Mouse (Mus musculus) embryonic facial prominence, embryonic 15.5 days (tissue): ENCODE data around the gene Lkaaear1. TPM values are rescaled to one million over a fixed set of nuclear protein-coding genes. Genes with fewer than 3 reads are reported as not detected.

Source experiments
- ATAC-seq: fragments of 200-750 bp; cut with Nextera tagmentation; 2 replicates; pipeline ENCODE4 v1.8.0; 2017; ENCODE audit warnings: low read depth, moderate TSS enrichment; ENCODE audit not compliant: insufficient number of reproducible peaks, low FRiP score, low TSS enrichment
- H3K27ac ChIP-seq: fragments of 300-500 bp; sonication (generic); replicated peaks from 2 replicates; pipeline ENCODE4 v1.5.1; 2015; ENCODE audit warnings: mild to moderate bottlenecking, inconsistent platforms
- H3K27me3 ChIP-seq: fragments of 300-500 bp; sonication (generic); 2 replicates; pipeline ENCODE4 v1.6.1; 2015; ENCODE audit warnings: inconsistent platforms
- H3K36me3 ChIP-seq: fragments of 300-500 bp; sonication (generic); 2 replicates; pipeline ENCODE4 v1.6.1; 2015; ENCODE audit warnings: mild to moderate bottlenecking, inconsistent platforms
- H3K4me1 ChIP-seq: fragments of 300-500 bp; sonication (generic); 2 replicates; pipeline ENCODE4 v1.6.1; 2015; ENCODE audit warnings: inconsistent platforms
- H3K4me2 ChIP-seq: fragments of 300-500 bp; sonication (generic); replicated peaks from 2 replicates; pipeline ENCODE4 v1.6.1; 2015; ENCODE audit warnings: mild to moderate bottlenecking, inconsistent platforms
- H3K4me3 ChIP-seq: fragments of 300-500 bp; sonication (generic); replicated peaks from 2 replicates; pipeline ENCODE4 v1.5.1; 2015; ENCODE audit warnings: mild to moderate bottlenecking, inconsistent platforms
- H3K9ac ChIP-seq: fragments of 300-500 bp; sonication (generic); 2 replicates; pipeline ENCODE4 v1.6.1; 2015; ENCODE audit warnings: inconsistent platforms
- H3K9me3 ChIP-seq: fragments of 300-500 bp; sonication (generic); replicated peaks from 2 replicates; pipeline ENCODE4 v1.6.1; 2016; ENCODE audit warnings: inconsistent platforms
- WGBS: fragments of 180-500 bp; shearing (Covaris S2); methylation state at CpG from one replicate; pipeline ENCODE4 v1.1.7; 2015; 5-methylcytosine and 5-hydroxymethylcytosine counted together
- polyA plus RNA-seq: library from polyadenylated mRNA; unstranded; fragments of >200 nt; fragmentation: Nextera tagmentation; extraction: Ambion mirVana; gene quantifications from 2 replicates; pipeline ENCODE4 v1.2.1, GENCODE M21; 2015

The Lkaaear1 gene
- polyA plus RNA-seq, 1 experiment from 2014 or later: not detected

GRCm38 (mm10) chr2:181695776-181696175 lies 2.5 kb downstream of the Lkaaear1 start:
- Histone ChIP-seq H3K9ac (no peak overlapping the region), H3K36me3 (no peaks in the 10 kb centered on the region), H3K4me2 (no peak overlapping the region), H3K27ac (no peak overlapping the region), H3K4me1 (peaks cover 23% of the 10 kb centered on the region), H3K27me3 (no peaks in the 10 kb centered on the region), H3K4me3 (no peak overlapping the region), H3K9me3 (no peaks in the 10 kb centered on the region)
- 81% methylated on average over 1 of the region's 1 CpGs for WGBS
- ATAC-seq: no peak

DNA sequence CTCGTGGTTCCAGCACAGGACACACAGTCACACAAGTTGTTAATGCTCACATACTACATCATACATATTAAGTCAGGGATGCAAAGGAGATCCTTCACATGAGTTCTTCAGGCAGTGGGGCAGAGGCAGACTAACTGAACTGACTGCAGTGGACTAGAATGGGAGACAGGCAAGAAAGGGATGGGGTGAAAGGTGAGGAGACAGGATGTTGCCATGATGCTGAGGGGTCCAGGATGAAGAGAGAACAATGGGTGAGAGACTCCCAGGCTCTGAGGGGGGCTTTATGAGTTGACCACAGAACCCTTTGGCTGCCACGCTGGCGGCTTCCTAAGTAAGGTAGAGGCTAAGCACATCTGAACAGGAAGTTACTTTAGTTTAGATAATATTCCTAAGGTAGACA lies 3.7 kb downstream of the Lkaaear1 start:
- H3K9me3 ChIP-seq: no peaks in the 10 kb centered on the region
- peaks cover 27% of the 10 kb centered on the region for H3K4me1 ChIP-seq
- peak overlapping the region; percentile 75; the same call in 1 of the 2 replicates for H3K4me3 ChIP-seq
- WGBS: 87% methylated on average over 3 of the region's 3 CpGs
- no peak overlapping the region for H3K9ac ChIP-seq
- no peak overlapping the region for H3K27ac ChIP-seq
- 0 out of 2 replicates have a peak, but pooled peaks cover 4% of the 10 kb centered on the region for H3K36me3 ChIP-seq
- peak overlapping the region; percentile 92 for H3K4me2 ChIP-seq
- H3K27me3 ChIP-seq: no peaks in the 10 kb centered on the region
- ATAC-seq: no peak

- H3K4me1 ChIP-seq: peaks cover 27% of the 10 kb centered on the region
- under 1% methylated on average over 75 of the region's 75 CpGs for WGBS
- H3K27ac ChIP-seq: peak within 1 kb of the TSS; percentile 58
- H3K9ac ChIP-seq: peak within 1 kb of the TSS; percentile 73
- H3K27me3 ChIP-seq: no peaks in the 10 kb centered on the region
- peak within 1 kb of the TSS; percentile 75 for H3K4me3 ChIP-seq
- peak; percentile 85 for ATAC-seq
- no peaks in the 10 kb centered on the region for H3K9me3 ChIP-seq
- H3K4me2 ChIP-seq: peak within 1 kb of the TSS; percentile 92
- peaks cover 14% of the 10 kb centered on the region for H3K36me3 ChIP-seq
Observed at GRCm38 (mm10) chr2:181693339-181694280, 4.6 kb downstream of the Lkaaear1 start, which contains the start of gene Rgs19. TSS of gene Rgs19 (minus strand) at chr2:181693977.

DNA sequence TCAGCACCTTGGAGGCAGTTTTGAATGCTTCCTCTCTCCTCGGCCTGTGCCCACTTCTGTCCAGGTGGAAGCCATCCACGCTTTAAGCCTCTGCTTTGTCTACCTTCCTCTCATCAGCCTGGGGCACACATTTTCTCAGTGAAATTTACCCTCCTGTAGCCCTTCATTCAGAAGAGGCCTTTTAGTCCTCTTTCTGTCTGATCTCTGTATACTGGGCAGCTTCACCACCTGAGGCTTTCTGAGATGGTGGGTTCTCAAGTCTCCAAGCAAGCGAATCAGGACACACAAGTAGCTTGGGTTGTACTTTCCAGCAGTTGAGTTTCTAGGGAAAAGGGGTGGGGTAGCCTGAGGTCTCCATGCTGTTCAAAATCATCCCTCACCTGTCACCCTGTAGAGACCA lies 5.9 kb downstream of the Lkaaear1 start:
- Histone ChIP-seq H3K27ac (no peak overlapping the region), H3K9me3 (no peaks in the 10 kb centered on the region), H3K4me1 (peaks cover 27% of the 10 kb centered on the region), H3K4me2 (peak overlapping the region; percentile 92; the same call in 1 of the 2 replicates), H3K4me3 (peak overlapping the region; percentile 75; the same call in 1 of the 2 replicates), H3K9ac (no peak overlapping the region), H3K36me3 (peaks cover 27% of the 10 kb centered on the region), H3K27me3 (no peaks in the 10 kb centered on the region)
- no peak for ATAC-seq
- WGBS: 82% methylated on average over 3 of the region's 3 CpGs

DNA sequence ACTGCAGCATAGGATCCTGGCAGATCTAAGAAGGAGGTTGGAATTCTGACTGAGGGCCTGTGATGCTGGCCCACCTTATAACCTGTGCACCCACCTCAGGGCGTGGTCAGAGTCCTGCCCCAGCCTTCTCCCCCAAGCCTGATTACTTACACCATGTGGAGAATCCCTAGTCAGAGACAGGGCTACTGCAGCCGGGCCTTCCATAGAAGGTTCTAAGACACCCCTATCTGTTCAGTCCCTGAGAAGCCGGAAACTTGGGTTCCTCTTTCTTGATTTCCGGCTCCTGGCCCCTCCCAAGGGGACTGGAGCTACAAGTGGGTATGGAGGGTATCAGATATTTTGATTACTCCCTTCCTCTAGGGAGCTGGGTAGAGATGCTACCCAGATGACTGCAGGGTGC lies 6.7 kb downstream of the Lkaaear1 start:
- H3K27me3 ChIP-seq: no peaks in the 10 kb centered on the region
- H3K4me1 ChIP-seq: peaks cover 27% of the 10 kb centered on the region
- H3K4me2 ChIP-seq: no peak overlapping the region
- H3K9ac ChIP-seq: no peak overlapping the region
- ATAC-seq: no peak
- peaks cover 33% of the 10 kb centered on the region for H3K36me3 ChIP-seq
- H3K9me3 ChIP-seq: no peaks in the 10 kb centered on the region
- H3K4me3 ChIP-seq: no peak overlapping the region
- WGBS: 83% methylated on average over 4 of the region's 4 CpGs
- H3K27ac ChIP-seq: no peak overlapping the region

- ATAC-seq: no peak
- Histone ChIP-seq H3K27me3 (no peaks in the 10 kb centered on the region), H3K4me1 (peaks cover 27% of the 10 kb centered on the region), H3K9me3 (no peaks in the 10 kb centered on the region), H3K4me3 (no peak overlapping the region), H3K27ac (no peak overlapping the region), H3K4me2 (no peak overlapping the region), H3K9ac (no peak overlapping the region), H3K36me3 (peaks cover 38% of the 10 kb centered on the region)
- WGBS: 79% methylated on average over 6 of the region's 6 CpGs
Observed at GRCm38 (mm10) chr2:181691083-181691482, 7.2 kb downstream of the Lkaaear1 start.

DNA sequence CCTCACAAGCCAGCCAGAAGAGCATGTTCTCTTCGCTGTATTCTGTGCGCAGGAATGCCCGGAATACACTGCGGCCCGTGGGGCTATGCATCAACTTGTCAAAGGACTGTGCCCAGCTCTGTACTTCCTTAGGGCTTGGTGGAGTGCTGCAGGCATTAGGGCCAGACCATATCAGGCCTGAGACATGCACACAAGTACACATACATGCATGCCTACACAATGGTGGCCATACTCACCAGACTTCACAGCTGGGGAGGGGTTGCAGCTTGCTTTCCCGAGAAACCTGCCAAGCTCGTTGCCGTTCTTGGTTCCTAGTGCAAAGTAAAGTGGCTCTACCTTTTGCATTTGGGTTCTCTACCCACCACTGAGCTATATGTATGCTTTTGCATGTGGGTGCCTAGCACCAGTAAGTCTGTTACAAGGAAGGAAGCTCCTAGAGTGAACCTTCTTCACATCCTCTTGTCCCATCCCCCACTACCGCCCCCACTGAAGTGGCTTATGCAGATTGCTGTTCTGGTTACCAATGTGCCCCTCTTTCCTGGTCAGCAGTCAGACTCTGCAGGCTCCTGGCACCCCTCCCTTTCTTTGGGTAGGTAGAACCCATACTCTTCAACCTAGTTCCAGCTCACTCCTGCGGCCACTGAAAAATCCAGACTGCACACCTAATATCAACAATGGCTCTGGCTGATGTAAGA lies 8.6 kb downstream of the Lkaaear1 start:
- Histone ChIP-seq H3K36me3 (peaks cover 41% of the 10 kb centered on the region), H3K4me2 (no peak overlapping the region), H3K4me3 (no peak overlapping the region), H3K27ac (no peak overlapping the region), H3K9me3 (no peaks in the 10 kb centered on the region), H3K4me1 (peaks cover 27% of the 10 kb centered on the region), H3K27me3 (no peaks in the 10 kb centered on the region), H3K9ac (no peak overlapping the region)
- WGBS: 86% methylated on average over 10 of the region's 10 CpGs
- no peak for ATAC-seq

DNA sequence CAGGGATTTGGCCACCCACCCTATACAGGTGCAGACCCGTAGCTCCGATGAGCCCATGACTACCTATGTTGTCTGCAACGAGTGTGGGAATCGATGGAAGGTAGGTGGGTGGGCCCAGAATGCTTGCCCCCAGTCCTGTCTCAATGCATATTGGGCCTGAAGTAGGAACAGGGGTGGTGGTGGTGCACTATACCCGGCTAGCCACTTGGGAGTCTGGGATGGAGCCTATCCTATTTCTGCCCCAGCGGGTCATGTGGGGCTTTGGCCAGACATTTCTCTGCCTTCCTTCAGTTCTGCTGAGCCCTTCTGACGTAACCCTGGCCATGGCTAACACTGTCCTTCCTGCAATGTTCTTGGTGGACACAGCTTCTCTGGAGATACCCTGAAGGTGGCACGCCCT lies 10.7 kb downstream of the Lkaaear1 start:
- Histone ChIP-seq H3K9ac (no peak overlapping the region), H3K4me1 (peaks cover 19% of the 10 kb centered on the region), H3K27me3 (no peaks in the 10 kb centered on the region), H3K4me3 (no peak overlapping the region), H3K27ac (no peak overlapping the region), H3K36me3 (peaks cover 41% of the 10 kb centered on the region), H3K4me2 (no peak overlapping the region), H3K9me3 (no peaks in the 10 kb centered on the region)
- WGBS: 92% methylated on average over 8 of the region's 8 CpGs
- no peak for ATAC-seq

DNA sequence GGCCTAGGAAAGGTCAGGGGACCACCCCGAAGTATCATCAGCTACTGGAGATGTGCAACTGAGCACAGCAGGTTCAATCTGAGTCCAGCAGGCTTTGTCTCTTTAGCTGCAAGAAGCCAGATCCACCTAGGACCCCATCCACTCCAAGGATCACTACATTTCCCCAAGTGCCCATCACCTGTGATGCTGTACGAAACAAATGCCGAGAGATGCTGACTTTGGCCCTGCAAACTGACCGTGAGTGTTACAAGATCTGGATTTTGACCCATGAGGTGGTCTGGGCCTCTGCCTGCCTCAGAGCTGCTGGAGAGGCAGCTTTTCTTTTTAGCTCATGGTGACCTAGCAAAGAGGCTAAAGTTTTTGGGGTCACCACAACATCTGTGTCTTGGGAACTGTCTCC lies 12.6 kb downstream of the Lkaaear1 start:
- no peak for ATAC-seq
- peaks cover 41% of the 10 kb centered on the region for H3K36me3 ChIP-seq
- 94% methylated on average over 4 of the region's 4 CpGs for WGBS

DNA sequence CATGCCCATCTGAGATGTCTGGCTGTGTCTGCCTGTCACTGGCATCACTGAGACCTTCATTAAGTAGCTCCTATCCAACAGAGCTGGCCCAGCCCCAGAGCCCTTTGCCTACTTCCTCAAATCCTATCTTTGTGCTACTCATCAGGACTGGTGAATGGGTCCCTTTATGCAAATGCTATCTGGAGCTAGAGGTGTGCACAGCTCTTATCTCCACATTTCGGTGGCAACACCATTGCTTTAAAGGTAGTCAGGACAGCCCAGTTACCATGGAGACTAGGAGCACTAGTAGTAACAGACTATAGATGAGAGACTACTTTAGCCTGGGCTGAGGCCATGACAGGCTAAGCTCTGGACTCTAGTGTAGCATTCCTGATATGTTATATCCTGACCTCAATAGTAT lies 13.5 kb downstream of the Lkaaear1 start:
- whole genome bisulfite sequencing: 81% methylated on average over 1 of the region's 1 CpGs

More for the DNA sequence above, 12.6 kb downstream of the Lkaaear1 start:
- H3K4me2 ChIP-seq: no peak overlapping the region
- no peak overlapping the region for H3K9ac ChIP-seq
- H3K4me3 ChIP-seq: no peak overlapping the region
- H3K27ac ChIP-seq: no peak overlapping the region
- no peaks in the 10 kb centered on the region for H3K27me3 ChIP-seq
- H3K9me3 ChIP-seq: no peaks in the 10 kb centered on the region
- peaks cover 12% of the 10 kb centered on the region for H3K4me1 ChIP-seq

GRCm38 (mm10) chr2:181683381-181683780 lies 14.9 kb downstream of the Lkaaear1 start:
- 68% methylated on average over 4 of the region's 4 CpGs for WGBS
- Histone ChIP-seq H3K27me3 (no peaks in the 10 kb centered on the region), H3K4me2 (no peak overlapping the region), H3K36me3 (peaks cover 25% of the 10 kb centered on the region), H3K9me3 (no peaks in the 10 kb centered on the region), H3K9ac (no peak overlapping the region), H3K4me3 (no peak overlapping the region), H3K27ac (no peak overlapping the region), H3K4me1 (peaks cover 20% of the 10 kb centered on the region)
- ATAC-seq: no peak

More for the DNA sequence above, 13.5 kb downstream of the Lkaaear1 start:
- Histone ChIP-seq H3K4me3 (no peak overlapping the region), H3K9ac (no peak overlapping the region), H3K9me3 (no peaks in the 10 kb centered on the region), H3K27ac (no peak overlapping the region), H3K36me3 (peaks cover 38% of the 10 kb centered on the region), H3K4me1 (peaks cover 11% of the 10 kb centered on the region), H3K4me2 (no peak overlapping the region), H3K27me3 (no peaks in the 10 kb centered on the region)
- ATAC-seq: no peak
